Comparison of ENCODE assay signal across 35 mouse cellular contexts in genomic region chr14:8007486-8007885, GRCm38 (mm10). TPM values are rescaled to one million over a fixed set of nuclear protein-coding genes. Genes with fewer than 3 reads are reported as not detected.
A peak's percentile ranks its signal among the peaks of the same experiment; 100 is the strongest.
DNase-seq lines count a peak whose midpoint lies in the region; ATAC-seq and TF ChIP-seq lines count a peak whose summit lies in the region.
"Had no signal": no experiment of that assay in that cellular context is flagged by ENCODE, and none has a peak within 500 bp of the region (broad histone marks: within the 10 kb centered on the region; RNA-seq: fewer than 3 reads in every experiment).

No protein-coding gene starts in this region.

- H3K27me3 ChIP-seq in spleen, adult 2 months (ENCODE audit: control insufficient read depth, insufficient read depth, low read length) = no peaks in the 10 kb centered on the region
- H3K27me3 ChIP-seq in limb, embryonic 11.5 days (ENCODE audit: control insufficient read depth, insufficient read depth, low read length) = 0 out of 2 replicates have a peak, but pooled peaks cover 2% of the 10 kb centered on the region
- no peaks in the 10 kb centered on the region for H3K27me3 ChIP-seq in midbrain, embryonic 16.5 days (ENCODE audit: control insufficient read depth, insufficient read depth, low read depth, low read length)
- peaks cover 14% of the 10 kb centered on the region for H3K27me3 ChIP-seq in forebrain, embryonic 10.5 days (ENCODE audit: poor library complexity, severe bottlenecking)
- H3K27me3 ChIP-seq: hindbrain, embryonic 15.5 days; stomach, embryonic 15.5 days had no signal

- no peaks in the 10 kb centered on the region for H3K9me3 ChIP-seq in limb, embryonic 11.5 days (ENCODE audit: control insufficient read depth, low read length)
- H3K9me3 ChIP-seq in midbrain, embryonic 16.5 days (replicated peaks; ENCODE audit: control insufficient read depth, low read length, poor library complexity, severe bottlenecking) = no peaks in the 10 kb centered on the region
- H3K9me3 ChIP-seq in forebrain, embryonic 10.5 days = no peaks in the 10 kb centered on the region
- H3K9me3 ChIP-seq: hindbrain, embryonic 10.5 days; hindbrain, embryonic 15.5 days; midbrain, embryonic 10.5 days; neural tube, embryonic 12.5 days; stomach, embryonic 15.5 days had no signal

- no peak overlapping the region for H3K9ac ChIP-seq in limb, embryonic 11.5 days (ENCODE audit: low read length)
- H3K9ac ChIP-seq in midbrain, embryonic 16.5 days (ENCODE audit: low read depth, low read length) = no peak overlapping the region
- H3K9ac ChIP-seq: hindbrain, embryonic 15.5 days; liver, embryonic 14.5 days; neural tube, embryonic 12.5 days; stomach, embryonic 15.5 days had no signal

- 35% methylated on average over 2 of the region's 2 CpGs for WGBS in spleen, adult 2 months
- 38% methylated on average over 2 of the region's 2 CpGs for WGBS in limb, embryonic 11.5 days
- WGBS in midbrain, embryonic 16.5 days = 92% methylated on average over 2 of the region's 2 CpGs
- 80% methylated on average over 2 of the region's 2 CpGs for WGBS in forebrain, embryonic 10.5 days

- no peak for TF ChIP-seq POLR2A in spleen, adult 2 months (IDR thresholded peaks at IDR 0.05; ENCODE audit: low read depth, low read length)

- no peak overlapping the region for H3K4me3 ChIP-seq in spleen, adult 2 months (ENCODE audit: extremely low read depth, insufficient read depth, insufficient read length)
- no peak overlapping the region for H3K4me3 ChIP-seq in limb, embryonic 11.5 days (ENCODE audit: low read depth, low read length)
- no peak overlapping the region for H3K4me3 ChIP-seq in midbrain, embryonic 16.5 days (ENCODE audit: low read depth, low read length)
- H3K4me3 ChIP-seq in forebrain, embryonic 10.5 days = no peak overlapping the region
- H3K4me3 ChIP-seq: hindbrain, embryonic 10.5 days; hindbrain, embryonic 15.5 days; midbrain, embryonic 10.5 days; myocyte; neural tube, embryonic 12.5 days; stomach, embryonic 15.5 days had no signal

- 0 out of 2 replicates have a peak overlapping the region, but pooled peaks have one; percentile 20 for H3K27ac ChIP-seq in spleen, adult 2 months (ENCODE audit: insufficient read depth, low read length)
- H3K27ac ChIP-seq in limb, embryonic 11.5 days (replicated peaks; ENCODE audit: low read depth, low read length) = no peak overlapping the region
- H3K27ac ChIP-seq in midbrain, embryonic 16.5 days (ENCODE audit: low read length) = no peak overlapping the region
- H3K27ac ChIP-seq in forebrain, embryonic 10.5 days = no peak overlapping the region
- H3K27ac ChIP-seq: hindbrain, embryonic 10.5 days; hindbrain, embryonic 15.5 days; liver, embryonic 14.5 days; macrophage; midbrain, embryonic 10.5 days; neural tube, embryonic 12.5 days; stomach, embryonic 15.5 days had no signal

- H3K4me2 ChIP-seq in limb, embryonic 11.5 days (ENCODE audit: low read depth, severe bottlenecking) = no peak overlapping the region
- no peak overlapping the region for H3K4me2 ChIP-seq in midbrain, embryonic 16.5 days (ENCODE audit: low read length)
- H3K4me2 ChIP-seq: hindbrain, embryonic 15.5 days; neural tube, embryonic 12.5 days; stomach, embryonic 15.5 days had no signal

- peaks cover 5% of the 10 kb centered on the region for H3K4me1 ChIP-seq in spleen, adult 2 months (ENCODE audit: control insufficient read depth, insufficient read depth, insufficient read length)
- H3K4me1 ChIP-seq in limb, embryonic 11.5 days (ENCODE audit: control insufficient read depth, insufficient read depth, low read length) = peaks cover 12% of the 10 kb centered on the region; the same call in 1 of the 2 replicates
- peaks cover 12% of the 10 kb centered on the region for H3K4me1 ChIP-seq in midbrain, embryonic 16.5 days (ENCODE audit: control insufficient read depth, insufficient read depth, low read length)
- H3K4me1 ChIP-seq in forebrain, embryonic 10.5 days = peaks cover 19% of the 10 kb centered on the region

- no peaks in the 10 kb centered on the region for H3K36me3 ChIP-seq in spleen, adult 2 months (ENCODE audit: control insufficient read depth, insufficient read depth, low read length)
- H3K36me3 ChIP-seq in limb, embryonic 11.5 days (ENCODE audit: control insufficient read depth, insufficient read depth, low read length) = no peaks in the 10 kb centered on the region
- H3K36me3 ChIP-seq in midbrain, embryonic 16.5 days (ENCODE audit: control insufficient read depth, insufficient read depth, low read length) = no peaks in the 10 kb centered on the region
- H3K36me3 ChIP-seq in forebrain, embryonic 10.5 days (replicated peaks) = no peaks in the 10 kb centered on the region
- H3K36me3 ChIP-seq: hindbrain, embryonic 10.5 days; hindbrain, embryonic 15.5 days; midbrain, embryonic 10.5 days; neural tube, embryonic 12.5 days; stomach, embryonic 15.5 days had no signal

- no peak for TF ChIP-seq CTCF in spleen, adult 2 months (IDR thresholded peaks at IDR 0.05; ENCODE audit: extremely low read depth, insufficient read depth, insufficient read length, insufficient replicate concordance)

- DNase-seq in cerebellum, adult 9-10 months = peak; percentile 31
- no peak for DNase-seq in cerebellum, adult 11-12 months
- no peak for DNase-seq in spleen, adult 2 months (ENCODE audit: low read depth in 1 of 2, low spot score in 2 of 2)
- no peak for DNase-seq in spleen, postnatal 4 days (ENCODE audit: low spot score in 2 of 2)
- DNase-seq in limb, embryonic 11.5 days (ENCODE audit: low spot score) = no peak
- no peak for DNase-seq in MN1 (ENCODE audit: low spot score)
- no peak for DNase-seq in forebrain, embryonic 10.5 days (ENCODE audit: extremely low spot score, low spot score)
- DNase-seq: gastrocnemius, postnatal 14 days; heart, postnatal 14 days; kidney, adult 8-10 months; kidney, postnatal 10 days; liver; lung, adult 2 months; lung, postnatal 10 days; right cerebral cortex, adult 18-20 months; thymus, adult 18-20 months; thymus, postnatal 36 days had no signal

- ATAC-seq in limb, embryonic 11.5 days (ENCODE audit: insufficient number of reproducible peaks, low FRiP score, low TSS enrichment, low read depth) = 0 out of 2 replicates have a peak, but pooled peaks have one; percentile 35
- no peak for ATAC-seq in midbrain, embryonic 16.5 days
- ATAC-seq: activated CD4-positive, CD25-positive, alpha-beta regulatory T cell, adult 4 months; forebrain, embryonic 16.5 days had no signal

RNA-seq across cellular contexts. Expression of gene Abhd6, which starts 4.8 kb away (rescaled TPM):
- 8.3 and 8.6 TPM in 2 replicates for polyA plus RNA-seq in spleen, adult 2 months (2012; rRNA removed)
- polyA plus RNA-seq in limb, embryonic 11.5 days (2014; fragmentation: Nextera tagmentation; extraction: Ambion mirVana) = 22.8 and 23.8 TPM in 2 replicates
- polyA plus RNA-seq in midbrain, embryonic 16.5 days (2015; fragmentation: Nextera tagmentation; extraction: Ambion mirVana) = 42.8 and 42.9 TPM in 2 replicates
- 18.6 and 20.2 TPM in 2 replicates for polyA plus RNA-seq in forebrain, embryonic 10.5 days (2016; fragmentation: Nextera tagmentation; extraction: Ambion mirVana)

RNA-seq across cellular contexts. Expression of gene Dnase1l3, which starts 13.1 kb away (rescaled TPM):
- 69.2 and 69.9 TPM in 2 replicates for polyA plus RNA-seq in spleen, adult 2 months (2012; rRNA removed)
- 0.04 TPM in 1 of 2 replicates, not detected in the other for polyA plus RNA-seq in limb, embryonic 11.5 days (2014; fragmentation: Nextera tagmentation; extraction: Ambion mirVana)
- polyA plus RNA-seq in midbrain, embryonic 16.5 days (2015; fragmentation: Nextera tagmentation; extraction: Ambion mirVana) = 0.04 and 0.07 TPM in 2 replicates
- not detected in 2 replicates for polyA plus RNA-seq in forebrain, embryonic 10.5 days (2016; fragmentation: Nextera tagmentation; extraction: Ambion mirVana)
- polyA plus RNA-seq: forebrain, embryonic 11.5 days; midbrain, embryonic 10.5 days had no signal

RNA-seq across cellular contexts. Expression of gene Gm45521, which starts 50.4 kb away (rescaled TPM):
- polyA plus RNA-seq in spleen, adult 2 months (2012; rRNA removed) = not detected in 2 replicates
- 0.31 TPM in 1 of 2 replicates, not detected in the other for polyA plus RNA-seq in limb, embryonic 11.5 days (2014; fragmentation: Nextera tagmentation; extraction: Ambion mirVana)
- polyA plus RNA-seq in midbrain, embryonic 16.5 days (2015; fragmentation: Nextera tagmentation; extraction: Ambion mirVana) = 0.48 and 0.99 TPM in 2 replicates
- 0.22 and 0.32 TPM in 2 replicates for polyA plus RNA-seq in forebrain, embryonic 10.5 days (2016; fragmentation: Nextera tagmentation; extraction: Ambion mirVana)
- polyA plus RNA-seq: activated CD4-positive, CD25-positive, alpha-beta regulatory T cell, adult 4 months; adrenal gland, adult 2 months; cerebellum, adult 2 months; embryonic facial prominence, embryonic 11.5 days; forebrain, embryonic 11.5 days; heart, embryonic 14.5 days; hindbrain, embryonic 15.5 days; intestine, embryonic 14.5 days; large intestine, adult 2 months; liver, embryonic 14.5 days; lung, adult 2 months; macrophage; myocyte; neural tube, embryonic 12.5 days; stomach, embryonic 15.5 days had no signal

Comparison
In these comparisons a context has a peak if more than half of its experiments do, and no peak if none do; other contexts are left out.
1. RNA of gene Dnase1l3, which starts 13.1 kb away (polyA plus RNA-seq): 69.2 to 69.9 TPM in spleen, adult 2 months; 0.04 TPM in limb, embryonic 11.5 days, 0.04 to 0.07 TPM in midbrain, embryonic 16.5 days and not detected in forebrain, embryonic 10.5 days; every median in the first group is over 10 times any median in the second.